Mouse (Mus musculus): ENCODE data around the gene Sertad3.
A peak's percentile ranks its signal among the peaks of the same experiment; 100 is the strongest.
"Not testable (repeated sequence)": the region's sequence is repeated elsewhere in the genome, so short reads cannot be mapped to it uniquely, and the experiment has no call there.

Sertad3 gene

GRCm38 (mm10) chr7:27491856-27492255 lies 18.3 kb downstream of the Sertad3 start:
- DNase-seq (ENCODE audit: extremely low read depth, low read depth): no peak

- no peak for DNase-seq (ENCODE audit: extremely low read depth, low read depth)
Measured at GRCm38 (mm10) chr7:27493022-27493421, 19.5 kb downstream of the Sertad3 start.

GRCm38 (mm10) chr7:27493450-27493849 lies 19.9 kb downstream of the Sertad3 start:
- DNase-seq (ENCODE audit: extremely low read depth, low read depth): no peak

GRCm38 (mm10) chr7:27494659-27495367 lies 21.2 kb downstream of the Sertad3 start:
- DNase-seq (ENCODE audit: extremely low read depth, low read depth): not testable (repeated sequence)

- DNase-seq (ENCODE audit: extremely low read depth, low read depth): no peak
Measured at GRCm38 (mm10) chr7:27499036-27499435, 25.5 kb downstream of the Sertad3 start, which contains the start of gene Prx. Gene Prx, plus strand, starts transcription at chr7:27499324.

- no peak for DNase-seq (ENCODE audit: extremely low read depth, low read depth)
Measured at GRCm38 (mm10) chr7:27501620-27502019, 28.1 kb downstream of the Sertad3 start.

- DNase-seq (ENCODE audit: extremely low read depth, low read depth): no peak
Measured at GRCm38 (mm10) chr7:27506765-27507370, 33.3 kb downstream of the Sertad3 start.

- DNase-seq (ENCODE audit: extremely low read depth, low read depth): peak; percentile 89
Measured at GRCm38 (mm10) chr7:27507711-27508647, 34.4 kb downstream of the Sertad3 start.

GRCm38 (mm10) chr7:27508648-27509005 lies 35.1 kb downstream of the Sertad3 start:
- DNase-seq (ENCODE audit: extremely low read depth, low read depth): peak; percentile 66

GRCm38 (mm10) chr7:27510809-27511208 lies 37.2 kb downstream of the Sertad3 start:
- DNase-seq (ENCODE audit: extremely low read depth, low read depth): no peak

GRCm38 (mm10) chr7:27514961-27515360 lies 41.4 kb downstream of the Sertad3 start:
- no peak for DNase-seq (ENCODE audit: extremely low read depth, low read depth)

GRCm38 (mm10) chr7:27518314-27518713 lies 44.7 kb downstream of the Sertad3 start:
- no peak for DNase-seq (ENCODE audit: extremely low read depth, low read depth)

GRCm38 (mm10) chr7:27520104-27520503 lies 46.5 kb downstream of the Sertad3 start:
- DNase-seq (ENCODE audit: extremely low read depth, low read depth): no peak

GRCm38 (mm10) chr7:27520599-27520998 lies 47.0 kb downstream of the Sertad3 start:
- DNase-seq (ENCODE audit: extremely low read depth, low read depth): no peak

GRCm38 (mm10) chr7:27522967-27523366 lies 49.4 kb downstream of the Sertad3 start, which contains the start of gene Hipk4:
Gene Hipk4, plus strand, starts transcription at chr7:27523267.
- DNase-seq (ENCODE audit: extremely low read depth, low read depth): no peak

GRCm38 (mm10) chr7:27523805-27524204 lies 50.2 kb downstream of the Sertad3 start:
- DNase-seq (ENCODE audit: extremely low read depth, low read depth): no peak

- peak; percentile 60 for DNase-seq (ENCODE audit: extremely low read depth, low read depth)
Measured at GRCm38 (mm10) chr7:27526039-27526827, 52.7 kb downstream of the Sertad3 start.

Data from MEL-GATA-1-ER (cell line).